Mouse (Mus musculus) liver, adult 2 months (tissue): ENCODE data around the gene Fbxl2. TPM values are rescaled to one million over a fixed set of nuclear protein-coding genes. Genes with fewer than 3 reads are reported as not detected.
"Not testable (repeated sequence)": the region's sequence is repeated elsewhere in the genome, so short reads cannot be mapped to it uniquely, and the experiment has no call there.

ENCODE experiments used
- DNase-seq: peaks from one replicate; pipeline ENCODE4 v3.0.0-alpha.2; 2011; ENCODE audit warnings: low read depth, low spot score; ENCODE audit errors: extremely low read depth
- H3K27ac ChIP-seq: fragments of 200-500 bp; replicated peaks from 2 replicates; pipeline ENCODE4 v1.5.1; 2012; ENCODE audit warnings: low read depth, mild to moderate bottlenecking, control low read depth, inconsistent platforms, low read length; ENCODE audit not compliant: insufficient read depth
- H3K27me3 ChIP-seq: fragments of 200-500 bp; 2 replicates; pipeline ENCODE4 v1.6.1; 2012; ENCODE audit warnings: mild to moderate bottlenecking, moderate library complexity, low read length, inconsistent platforms; ENCODE audit not compliant: control insufficient read depth, insufficient read depth
- H3K36me3 ChIP-seq: fragments of 200-500 bp; 2 replicates; pipeline ENCODE4 v1.6.1; 2012; ENCODE audit warnings: low read length, inconsistent platforms; ENCODE audit not compliant: control insufficient read depth, insufficient read depth
- H3K4me1 ChIP-seq: fragments of 200-500 bp; 2 replicates; pipeline ENCODE4 v1.6.1; 2011; ENCODE audit warnings: low read length; ENCODE audit not compliant: control insufficient read depth, insufficient read depth
- H3K4me3 ChIP-seq: fragments of 200-500 bp; 2 replicates; pipeline ENCODE4 v1.5.1; 2011; ENCODE audit warnings: low read depth, mild to moderate bottlenecking, control low read depth, low read length, moderate library complexity; ENCODE audit not compliant: insufficient read depth
- H3K79me2 ChIP-seq: fragments of 200-500 bp; 2 replicates; pipeline ENCODE4 v1.6.1; 2012; ENCODE audit warnings: inconsistent platforms, mild to moderate bottlenecking, low read length, moderate library complexity; ENCODE audit not compliant: control insufficient read depth, insufficient read depth
- H3K9ac ChIP-seq: fragments of 200-500 bp; 2 replicates; pipeline ENCODE4 v1.6.1; 2012; ENCODE audit warnings: low read depth, mild to moderate bottlenecking, control low read depth, inconsistent platforms, low read length
- CTCF ChIP-seq: fragments of 200-500 bp; IDR thresholded peaks from 2 replicates; pipeline ENCODE4 v1.5.1; 2011; ENCODE audit warnings: low read depth, low read length, control low read depth
- POLR2A ChIP-seq: fragments of 200-500 bp; IDR thresholded peaks from 2 replicates; pipeline ENCODE4 v1.6.1; 2011; ENCODE audit warnings: low read length, control low read depth; ENCODE audit not compliant: insufficient read depth; ENCODE audit errors: extremely low read depth
- WGBS: fragments of 180-500 bp; shearing (Covaris S2); methylation state at CpG from one replicate; pipeline ENCODE4 v1.1.7; 2018; 5-methylcytosine and 5-hydroxymethylcytosine counted together
- polyA plus RNA-seq: library from polyadenylated mRNA; depleted of rRNA; stranded (reverse); fragments of >200 nt; gene quantifications from 2 replicates; pipeline ENCODE4 v1.2.3, GENCODE M21; 2012; rRNA removed
- total RNA-seq: library from RNA; depleted of rRNA; stranded (reverse); fragments of >200 nt; gene quantifications from 2 replicates; pipeline ENCODE4 v1.2.3, GENCODE M21; 2014; rRNA removed

Fbxl2 gene
- total RNA-seq (0.20 TPM in 1 of 2 replicates, not detected in the other), polyA plus RNA-seq (0.09 and 0.34 TPM in 2 replicates)

DNA sequence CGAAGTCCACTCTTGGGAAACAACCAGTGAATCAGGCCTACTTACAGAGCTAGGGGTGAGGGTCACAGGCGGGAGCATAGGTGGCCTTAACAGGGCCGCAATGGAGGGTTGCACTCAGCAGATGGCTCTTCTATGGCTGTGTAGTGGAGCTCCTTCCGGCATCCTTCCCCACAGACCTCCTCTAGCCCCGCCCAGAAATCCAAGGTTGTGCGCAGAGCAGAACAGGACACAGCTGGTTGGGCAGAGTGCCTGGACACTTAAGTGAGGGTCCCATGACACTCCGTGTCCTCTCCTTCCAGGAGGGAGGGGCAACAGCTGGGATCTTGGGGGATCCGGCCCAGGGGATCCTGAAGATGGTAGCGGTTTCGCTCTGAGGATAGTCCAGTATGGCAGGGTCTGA lies at the start of gene Fbxl2:
Gene Fbxl2, minus strand, starts transcription at position 164 of the 400 bp plus-strand sequence.
- DNase-seq, result no peak
- H3K79me2 ChIP-seq, result no peaks in the 10 kb centered on the region
- no peak for TF ChIP-seq POLR2A
- no peak for TF ChIP-seq CTCF
- H3K4me3 ChIP-seq, result no peak within 1 kb of the TSS
- WGBS, result 87% methylated on average over 10 of the region's 10 CpGs
- no peaks in the 10 kb centered on the region for H3K36me3 ChIP-seq
- no peaks in the 10 kb centered on the region for H3K4me1 ChIP-seq
- H3K27me3 ChIP-seq, result no peaks in the 10 kb centered on the region
- no peak within 1 kb of the TSS for H3K9ac ChIP-seq
- H3K27ac ChIP-seq, result no peak within 1 kb of the TSS

DNA sequence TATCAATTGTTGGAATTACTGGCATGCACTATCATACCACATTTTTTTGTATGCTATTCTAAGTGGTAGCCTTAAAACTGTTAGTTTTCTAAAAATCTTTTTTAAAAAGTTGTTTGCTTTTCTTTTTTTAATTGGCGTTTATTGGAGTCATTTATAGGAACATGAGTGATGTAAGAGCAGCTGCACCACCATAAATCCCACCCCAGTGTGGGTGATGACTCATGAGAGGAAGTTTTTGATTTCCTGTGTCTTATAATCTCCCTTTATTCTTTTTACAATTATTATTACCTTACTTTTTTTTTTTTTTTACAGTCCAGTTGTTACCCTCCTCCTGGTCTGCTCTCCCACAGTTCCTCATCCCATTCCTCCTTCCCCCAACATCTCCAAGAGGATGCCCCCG lies 48.9 kb upstream of the Fbxl2 start:
- no peaks in the 10 kb centered on the region for H3K79me2 ChIP-seq

DNA sequence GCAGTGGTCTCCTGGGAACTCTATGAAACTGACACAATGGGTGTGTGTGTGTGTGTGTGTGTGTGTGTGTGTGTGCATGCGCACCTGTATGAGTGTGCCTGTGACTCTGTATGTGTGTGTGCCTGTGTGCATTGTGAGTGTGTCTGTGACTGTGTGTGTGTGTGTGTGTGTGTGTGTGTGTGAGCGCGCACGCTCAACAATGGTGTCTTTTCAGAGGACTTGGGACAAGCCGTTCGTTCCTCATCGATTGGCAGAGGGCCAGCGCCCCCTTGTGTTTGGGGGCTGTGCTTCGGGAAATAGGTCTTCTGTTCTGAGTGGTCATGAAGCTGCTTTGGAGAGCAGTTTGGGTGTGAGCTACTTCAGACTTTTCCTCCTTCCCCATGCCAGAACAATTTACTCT lies 46.2 kb upstream of the Fbxl2 start:
- H3K27ac ChIP-seq, H3K4me3 ChIP-seq, H3K79me2 ChIP-seq, H3K4me1 ChIP-seq, H3K9ac ChIP-seq, H3K36me3 ChIP-seq, DNase-seq, H3K27me3 ChIP-seq: not testable (repeated sequence)
- 20% methylated on average over 9 of the region's 9 CpGs for WGBS

More for the DNA sequence above, 48.9 kb upstream of the Fbxl2 start:
- Histone ChIP-seq H3K4me1 (no peaks in the 10 kb centered on the region), H3K4me3 (no peak overlapping the region), H3K27ac (no peak overlapping the region), H3K36me3 (no peaks in the 10 kb centered on the region), H3K27me3 (no peaks in the 10 kb centered on the region), H3K9ac (no peak overlapping the region)
- TF ChIP-seq POLR2A (no peak), CTCF (no peak)
- DNase-seq, result no peak
- WGBS, result 87% methylated on average over 2 of the region's 2 CpGs

DNA sequence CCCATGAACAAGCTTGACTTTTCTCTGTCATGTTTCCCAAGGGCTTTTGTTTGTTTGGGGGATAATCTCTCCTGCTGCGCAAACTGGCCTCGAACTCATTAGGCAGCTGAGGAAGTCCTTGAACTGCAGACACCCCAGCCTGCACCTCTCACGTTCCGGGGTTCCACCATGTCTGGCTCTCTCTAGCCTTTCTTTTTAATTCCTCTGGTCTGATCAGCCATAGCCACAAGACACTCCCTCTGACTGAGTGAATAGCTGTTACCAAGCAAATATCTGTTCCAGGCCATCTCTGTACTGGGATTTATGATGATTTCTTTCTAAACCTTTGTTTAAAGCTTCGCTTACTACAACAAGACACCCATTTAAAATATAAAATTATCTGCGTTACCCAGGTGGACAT lies 42.9 kb upstream of the Fbxl2 start:
- not testable (repeated sequence) for H3K4me1 ChIP-seq, H3K9ac ChIP-seq, H3K4me3 ChIP-seq, H3K27ac ChIP-seq, H3K27me3 ChIP-seq, DNase-seq, H3K36me3 ChIP-seq, H3K79me2 ChIP-seq
- WGBS, result 74% methylated on average over 6 of the region's 6 CpGs

DNA sequence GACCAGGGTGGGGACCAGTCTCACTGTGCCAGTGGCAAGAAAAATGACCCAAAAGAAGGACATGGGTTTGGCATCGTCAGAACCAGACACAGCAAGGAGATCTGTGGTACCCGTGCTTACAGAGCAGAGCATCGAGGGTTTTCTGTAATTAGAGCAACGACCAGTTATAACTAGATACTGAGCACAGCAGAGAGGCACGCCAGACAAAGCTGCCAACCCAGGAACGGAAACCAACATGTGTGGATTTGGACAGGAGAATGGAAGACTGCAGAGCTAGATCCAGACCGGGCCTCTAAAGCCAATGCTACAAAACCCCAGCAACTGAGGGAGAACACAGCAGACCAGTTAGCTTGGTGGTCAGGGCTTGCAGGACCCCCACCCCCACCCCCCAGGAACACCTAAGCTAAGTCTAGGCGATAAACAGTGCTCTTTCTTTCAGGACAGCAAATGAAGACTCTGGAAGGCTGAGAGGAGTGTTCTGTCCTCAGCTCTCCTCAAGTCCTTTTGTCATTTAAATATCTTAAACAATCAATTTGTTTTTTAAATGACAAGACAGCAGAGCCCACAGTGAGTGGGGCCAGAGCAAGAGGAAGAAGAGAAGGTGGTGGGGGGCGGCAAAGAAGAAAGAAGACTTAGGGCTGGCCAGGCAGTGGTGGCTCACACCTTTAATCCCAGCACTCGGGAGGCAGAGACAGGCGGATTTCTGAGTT lies 41.3 kb upstream of the Fbxl2 start:
- 82% methylated on average over 11 of the region's 11 CpGs for WGBS
- Histone ChIP-seq H3K27me3 (no peaks in the 10 kb centered on the region), H3K79me2 (no peaks in the 10 kb centered on the region), H3K27ac (no peak overlapping the region), H3K36me3 (no peaks in the 10 kb centered on the region), H3K9ac (no peak overlapping the region), H3K4me3 (no peak overlapping the region), H3K4me1 (no peaks in the 10 kb centered on the region)
- no peak for TF ChIP-seq CTCF
- no peak for TF ChIP-seq POLR2A
- DNase-seq, result no peak

DNA sequence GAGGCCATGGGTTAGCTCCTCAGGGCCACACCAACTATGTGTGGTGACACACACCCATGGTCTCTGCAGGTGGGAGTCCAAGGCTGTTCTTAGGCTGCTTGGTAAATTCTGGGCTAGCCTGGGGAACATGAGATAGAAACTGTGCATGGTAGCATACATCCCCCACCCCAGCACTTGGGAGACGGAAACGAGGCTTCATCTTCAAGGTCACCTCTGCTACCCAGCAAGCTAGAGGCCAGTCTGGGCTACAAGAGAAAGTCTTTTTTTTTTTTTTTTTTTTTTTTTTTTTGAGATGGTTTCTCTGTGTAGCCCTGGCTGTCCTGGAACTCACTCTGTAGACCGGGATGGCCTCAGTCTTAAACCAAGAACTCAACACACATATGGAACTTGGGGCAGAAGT lies 40.4 kb upstream of the Fbxl2 start:
- no peak for TF ChIP-seq CTCF
- H3K27me3 ChIP-seq, result no peaks in the 10 kb centered on the region
- 77% methylated on average over 3 of the region's 3 CpGs for WGBS
- no peak overlapping the region for H3K27ac ChIP-seq
- DNase-seq, result no peak
- no peaks in the 10 kb centered on the region for H3K36me3 ChIP-seq
- no peaks in the 10 kb centered on the region for H3K4me1 ChIP-seq
- H3K4me3 ChIP-seq, result no peak overlapping the region
- H3K79me2 ChIP-seq, result no peaks in the 10 kb centered on the region
- H3K9ac ChIP-seq, result no peak overlapping the region
